Mouse (Mus musculus): ENCODE results near the gene Arhgef12. TPM values are rescaled to one million over a fixed set of nuclear protein-coding genes. Genes with fewer than 3 reads are reported as not detected.

Arhgef12 gene
- polyA plus RNA-seq, 1 experiment from 2014 or later = 23.2 TPM

- Histone ChIP-seq H3K9ac (replicated peaks) (no peak overlapping the region), H3K4me3 (replicated peaks) (no peak overlapping the region), H3K27ac (replicated peaks) (no peak overlapping the region), H3K9me3 (replicated peaks) (no peaks in the 10 kb centered on the region), H3K27me3 (replicated peaks) (no peaks in the 10 kb centered on the region), H3K4me1 (no peaks in the 10 kb centered on the region), H3K4me2 (no peak overlapping the region), H3K36me3 (peaks cover 41% of the 10 kb centered on the region)
- no peak for ATAC-seq (ENCODE audit: low FRiP score)
- WGBS = 84% methylated on average over 5 of the region's 5 CpGs
Observed at GRCm38 (mm10) chr9:43021515-43022251, 85.4 kb downstream of the Arhgef12 start.

- Histone ChIP-seq H3K9ac (replicated peaks) (no peak overlapping the region), H3K4me3 (replicated peaks) (no peak overlapping the region), H3K27ac (replicated peaks) (no peak overlapping the region), H3K9me3 (replicated peaks) (no peaks in the 10 kb centered on the region), H3K4me2 (no peak overlapping the region), H3K27me3 (replicated peaks) (no peaks in the 10 kb centered on the region), H3K36me3 (peaks cover 46% of the 10 kb centered on the region), H3K4me1 (no peaks in the 10 kb centered on the region)
- no peak for ATAC-seq (ENCODE audit: low FRiP score)
- WGBS = 91% methylated on average over 9 of the region's 9 CpGs
Observed at GRCm38 (mm10) chr9:43019656-43020055, 87.4 kb downstream of the Arhgef12 start.

GRCm38 (mm10) chr9:43015786-43016185 is 91.3 kb downstream of the Arhgef12 start:
- Histone ChIP-seq H3K4me2 (no peak overlapping the region), H3K36me3 (peaks cover 46% of the 10 kb centered on the region), H3K4me3 (replicated peaks) (no peak overlapping the region), H3K4me1 (no peaks in the 10 kb centered on the region), H3K9ac (replicated peaks) (no peak overlapping the region), H3K27me3 (replicated peaks) (no peaks in the 10 kb centered on the region), H3K27ac (replicated peaks) (no peak overlapping the region), H3K9me3 (replicated peaks) (no peaks in the 10 kb centered on the region)
- WGBS = 94% methylated on average over 5 of the region's 5 CpGs
- ATAC-seq (ENCODE audit: low FRiP score) = no peak

- 88% methylated on average over 2 of the region's 2 CpGs for WGBS
Observed at GRCm38 (mm10) chr9:43015366-43015765, 91.7 kb downstream of the Arhgef12 start.

GRCm38 (mm10) chr9:43014886-43015285 is 92.2 kb downstream of the Arhgef12 start:
- no peaks in the 10 kb centered on the region for H3K4me1 ChIP-seq
- no peak overlapping the region for H3K4me3 ChIP-seq (replicated peaks)
- no peak overlapping the region for H3K9ac ChIP-seq (replicated peaks)
- no peak overlapping the region for H3K4me2 ChIP-seq
- 100% methylated on average over 1 of the region's 1 CpGs for WGBS
- H3K27me3 ChIP-seq (replicated peaks) = no peaks in the 10 kb centered on the region
- ATAC-seq (ENCODE audit: low FRiP score) = no peak
- H3K27ac ChIP-seq (replicated peaks) = no peak overlapping the region
- no peaks in the 10 kb centered on the region for H3K9me3 ChIP-seq (replicated peaks)
- peaks cover 46% of the 10 kb centered on the region for H3K36me3 ChIP-seq

More at GRCm38 (mm10) chr9:43015366-43015765, 91.7 kb downstream of the Arhgef12 start:
- H3K4me1 ChIP-seq = no peaks in the 10 kb centered on the region
- no peak for ATAC-seq (ENCODE audit: low FRiP score)
- H3K36me3 ChIP-seq = peaks cover 43% of the 10 kb centered on the region
- H3K4me3 ChIP-seq (replicated peaks) = no peak overlapping the region
- no peak overlapping the region for H3K4me2 ChIP-seq
- H3K27me3 ChIP-seq (replicated peaks) = no peaks in the 10 kb centered on the region
- no peaks in the 10 kb centered on the region for H3K9me3 ChIP-seq (replicated peaks)
- no peak overlapping the region for H3K9ac ChIP-seq (replicated peaks)
- H3K27ac ChIP-seq (replicated peaks) = no peak overlapping the region

GRCm38 (mm10) chr9:43012541-43012940 is 94.5 kb downstream of the Arhgef12 start:
- peaks cover 52% of the 10 kb centered on the region for H3K36me3 ChIP-seq
- WGBS = 86% methylated on average over 5 of the region's 5 CpGs
- no peak for ATAC-seq (ENCODE audit: low FRiP score)
- no peak overlapping the region for H3K27ac ChIP-seq (replicated peaks)
- H3K4me3 ChIP-seq (replicated peaks) = no peak overlapping the region
- no peak overlapping the region for H3K4me2 ChIP-seq
- H3K9me3 ChIP-seq (replicated peaks) = no peaks in the 10 kb centered on the region
- H3K27me3 ChIP-seq (replicated peaks) = no peaks in the 10 kb centered on the region
- H3K4me1 ChIP-seq = no peaks in the 10 kb centered on the region
- H3K9ac ChIP-seq (replicated peaks) = no peak overlapping the region

GRCm38 (mm10) chr9:43011061-43011460 is 96.0 kb downstream of the Arhgef12 start:
- WGBS = 70% methylated on average over 4 of the region's 4 CpGs
- H3K9me3 ChIP-seq (replicated peaks) = no peaks in the 10 kb centered on the region
- H3K27me3 ChIP-seq (replicated peaks) = no peaks in the 10 kb centered on the region
- H3K27ac ChIP-seq (replicated peaks) = no peak overlapping the region
- H3K4me3 ChIP-seq (replicated peaks) = no peak overlapping the region
- H3K4me2 ChIP-seq = no peak overlapping the region
- peaks cover 59% of the 10 kb centered on the region for H3K36me3 ChIP-seq
- H3K9ac ChIP-seq (replicated peaks) = no peak overlapping the region
- no peaks in the 10 kb centered on the region for H3K4me1 ChIP-seq
- no peak for ATAC-seq (ENCODE audit: low FRiP score)

- no peak overlapping the region for H3K27ac ChIP-seq (replicated peaks)
- peaks cover 72% of the 10 kb centered on the region for H3K36me3 ChIP-seq
- H3K4me2 ChIP-seq = no peak overlapping the region
- no peak for ATAC-seq (ENCODE audit: low FRiP score)
- WGBS = 78% methylated on average over 5 of the region's 5 CpGs
- H3K4me3 ChIP-seq (replicated peaks) = no peak overlapping the region
- H3K9ac ChIP-seq (replicated peaks) = no peak overlapping the region
- H3K27me3 ChIP-seq (replicated peaks) = no peaks in the 10 kb centered on the region
- H3K9me3 ChIP-seq (replicated peaks) = no peaks in the 10 kb centered on the region
- no peaks in the 10 kb centered on the region for H3K4me1 ChIP-seq
Observed at GRCm38 (mm10) chr9:43003881-43004280, 103.2 kb downstream of the Arhgef12 start.

GRCm38 (mm10) chr9:43003017-43003416 is 104.0 kb downstream of the Arhgef12 start:
- H3K27ac ChIP-seq (replicated peaks) = no peak overlapping the region
- no peak overlapping the region for H3K9ac ChIP-seq (replicated peaks)
- H3K27me3 ChIP-seq (replicated peaks) = no peaks in the 10 kb centered on the region
- H3K4me3 ChIP-seq (replicated peaks) = no peak overlapping the region
- H3K9me3 ChIP-seq (replicated peaks) = no peaks in the 10 kb centered on the region
- peaks cover 80% of the 10 kb centered on the region for H3K36me3 ChIP-seq
- 91% methylated on average over 4 of the region's 4 CpGs for WGBS
- no peak overlapping the region for H3K4me2 ChIP-seq
- H3K4me1 ChIP-seq = no peaks in the 10 kb centered on the region
- no peak for ATAC-seq (ENCODE audit: low FRiP score)

GRCm38 (mm10) chr9:43000595-43001250 is 106.3 kb downstream of the Arhgef12 start:
- 91% methylated on average over 11 of the region's 11 CpGs for WGBS
- H3K36me3 ChIP-seq = peaks cover 81% of the 10 kb centered on the region
- H3K27ac ChIP-seq (replicated peaks) = no peak overlapping the region
- no peaks in the 10 kb centered on the region for H3K27me3 ChIP-seq (replicated peaks)
- no peak overlapping the region for H3K4me3 ChIP-seq (replicated peaks)
- no peaks in the 10 kb centered on the region for H3K9me3 ChIP-seq (replicated peaks)
- H3K4me2 ChIP-seq = no peak overlapping the region
- H3K9ac ChIP-seq (replicated peaks) = no peak overlapping the region
- no peaks in the 10 kb centered on the region for H3K4me1 ChIP-seq
- ATAC-seq (ENCODE audit: low FRiP score) = no peak

- no peaks in the 10 kb centered on the region for H3K27me3 ChIP-seq (replicated peaks)
- peaks cover 84% of the 10 kb centered on the region for H3K36me3 ChIP-seq
- H3K4me2 ChIP-seq = no peak overlapping the region
- no peak overlapping the region for H3K27ac ChIP-seq (replicated peaks)
- WGBS = 92% methylated on average over 1 of the region's 1 CpGs
- H3K4me3 ChIP-seq (replicated peaks) = no peak overlapping the region
- ATAC-seq (ENCODE audit: low FRiP score) = no peak
- no peaks in the 10 kb centered on the region for H3K4me1 ChIP-seq
- H3K9ac ChIP-seq (replicated peaks) = no peak overlapping the region
- no peaks in the 10 kb centered on the region for H3K9me3 ChIP-seq (replicated peaks)
Observed at GRCm38 (mm10) chr9:43000070-43000469, 107.0 kb downstream of the Arhgef12 start.

- Histone ChIP-seq H3K36me3 (peaks cover 80% of the 10 kb centered on the region), H3K4me2 (no peak overlapping the region), H3K27me3 (replicated peaks) (no peaks in the 10 kb centered on the region), H3K4me1 (no peaks in the 10 kb centered on the region), H3K9ac (replicated peaks) (no peak overlapping the region), H3K4me3 (replicated peaks) (no peak overlapping the region), H3K27ac (replicated peaks) (no peak overlapping the region), H3K9me3 (replicated peaks) (no peaks in the 10 kb centered on the region)
- ATAC-seq (ENCODE audit: low FRiP score) = no peak
- 92% methylated on average over 6 of the region's 6 CpGs for WGBS
Observed at GRCm38 (mm10) chr9:42997526-42997925, 109.5 kb downstream of the Arhgef12 start.
